Mouse (Mus musculus) frontal cortex, postnatal 14 days (tissue): Measurements from ENCODE around the gene Slc22a12.

ENCODE experiments used
- DNase-seq, 2 experiments: peaks; one replicate each; pipeline ENCODE4 v3.0.0; 2022; ENCODE audit warnings: low spot score in 2 of 2

The Slc22a12 gene

DNA sequence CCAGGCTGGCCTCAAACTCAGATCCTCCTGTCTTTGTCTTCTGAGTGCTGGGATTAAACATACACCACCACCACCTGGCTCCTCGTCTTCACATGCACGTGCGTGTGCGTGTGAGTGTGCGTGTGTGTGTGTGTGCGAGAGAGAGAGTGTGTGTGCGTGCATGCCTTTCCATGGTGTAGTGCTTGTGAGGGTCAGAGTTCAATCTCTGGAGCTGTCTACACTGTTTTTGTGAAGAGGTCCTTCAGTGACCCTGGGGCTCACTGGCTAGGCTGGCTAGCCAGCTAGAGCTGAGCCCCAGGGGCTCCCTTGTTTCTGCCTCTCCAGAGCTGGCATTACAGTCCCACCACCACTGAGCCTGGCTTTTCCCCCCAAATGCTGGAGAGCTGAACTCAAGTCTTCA is 1.3 kb downstream of the Slc22a12 start:
- DNase-seq: no peak

DNA sequence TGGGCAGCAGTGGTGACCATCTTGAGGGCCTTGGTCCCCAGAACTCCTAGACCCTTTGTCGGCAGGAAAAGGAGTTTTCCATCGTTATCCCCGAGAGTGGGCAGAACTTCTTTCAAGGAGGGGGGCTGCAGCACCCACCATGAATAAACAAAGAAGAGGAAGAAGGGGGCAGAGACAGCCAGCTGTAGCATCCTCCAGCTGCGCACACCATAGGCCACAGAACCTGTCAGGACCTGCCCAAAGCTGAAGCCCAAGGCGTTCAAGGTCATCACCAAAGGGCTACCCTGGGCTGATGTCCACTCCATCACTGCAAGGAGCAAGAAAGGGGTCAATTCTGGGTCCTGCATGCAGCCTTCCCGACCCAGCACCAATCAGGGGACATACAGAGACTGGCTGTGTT is 2.6 kb downstream of the Slc22a12 start:
- no peak for DNase-seq

GRCm38 (mm10) chr19:6539592-6539991 is 3.2 kb downstream of the Slc22a12 start:
- DNase-seq: no peak

DNA sequence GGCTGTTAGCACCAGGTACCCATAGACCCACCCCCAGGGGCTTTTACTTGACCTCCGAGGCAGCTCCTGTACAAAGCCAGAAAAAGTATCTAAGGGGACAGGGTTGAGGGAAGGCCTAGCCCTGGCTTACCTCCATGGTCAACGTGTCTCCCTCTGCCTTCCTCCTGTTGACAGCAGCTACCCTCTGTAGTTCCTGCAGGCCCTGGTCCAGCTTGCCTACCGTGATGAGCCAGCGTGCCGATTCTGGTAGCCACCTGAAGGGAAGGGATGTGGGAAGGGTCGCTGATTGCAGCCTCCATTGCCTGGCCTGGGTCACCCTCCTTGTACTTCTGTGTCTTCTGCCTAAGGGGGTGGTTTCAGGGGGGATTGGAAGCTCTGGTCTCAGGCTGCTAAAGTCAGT is 4.3 kb downstream of the Slc22a12 start:
- no peak for DNase-seq

DNA sequence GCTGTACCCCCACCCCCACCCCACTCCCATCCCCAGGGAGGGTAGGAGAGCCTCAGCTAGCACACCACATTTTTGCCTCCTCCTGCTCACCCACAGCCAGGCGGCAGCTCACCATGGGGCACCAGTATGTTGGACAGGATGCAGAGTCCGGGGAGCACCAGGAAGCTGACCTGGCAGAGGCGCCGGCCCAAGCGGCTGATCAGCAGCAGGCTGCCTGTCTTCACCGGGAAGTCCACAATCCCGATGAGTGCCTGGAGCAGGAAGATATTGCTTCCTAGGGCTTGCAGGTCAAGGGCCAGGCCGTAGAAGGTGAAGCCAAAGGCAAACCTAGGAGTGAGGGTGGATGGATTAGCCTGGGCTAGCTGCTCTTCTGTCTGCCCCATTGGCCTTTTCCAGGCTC is 5.3 kb downstream of the Slc22a12 start:
- DNase-seq: no peak

GRCm38 (mm10) chr19:6536696-6537095 is 6.1 kb downstream of the Slc22a12 start:
- DNase-seq: no peak

GRCm38 (mm10) chr19:6536201-6536600 is 6.6 kb downstream of the Slc22a12 start:
- no peak for DNase-seq

DNA sequence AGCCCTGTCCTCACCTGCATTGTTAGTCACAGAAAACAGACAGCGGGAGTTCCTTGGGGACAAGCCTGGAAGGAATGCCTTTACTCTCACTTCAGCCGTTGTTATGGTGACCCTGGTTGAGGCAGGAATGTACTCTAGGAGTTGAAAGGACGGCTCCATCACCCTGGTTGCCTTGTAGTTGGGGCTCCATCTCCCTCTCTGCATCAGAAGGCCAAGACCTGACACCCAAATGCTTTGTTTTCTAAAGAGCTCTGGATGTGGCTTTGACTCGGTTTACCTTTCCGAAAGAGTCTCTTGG is 8.8 kb downstream of the Slc22a12 start:
- DNase-seq: no peak

- DNase-seq: no peak
Observed at GRCm38 (mm10) chr19:6533290-6534117, 9.3 kb downstream of the Slc22a12 start.

- no peak for DNase-seq
Observed at GRCm38 (mm10) chr19:6532656-6533055, 10.2 kb downstream of the Slc22a12 start.

DNA sequence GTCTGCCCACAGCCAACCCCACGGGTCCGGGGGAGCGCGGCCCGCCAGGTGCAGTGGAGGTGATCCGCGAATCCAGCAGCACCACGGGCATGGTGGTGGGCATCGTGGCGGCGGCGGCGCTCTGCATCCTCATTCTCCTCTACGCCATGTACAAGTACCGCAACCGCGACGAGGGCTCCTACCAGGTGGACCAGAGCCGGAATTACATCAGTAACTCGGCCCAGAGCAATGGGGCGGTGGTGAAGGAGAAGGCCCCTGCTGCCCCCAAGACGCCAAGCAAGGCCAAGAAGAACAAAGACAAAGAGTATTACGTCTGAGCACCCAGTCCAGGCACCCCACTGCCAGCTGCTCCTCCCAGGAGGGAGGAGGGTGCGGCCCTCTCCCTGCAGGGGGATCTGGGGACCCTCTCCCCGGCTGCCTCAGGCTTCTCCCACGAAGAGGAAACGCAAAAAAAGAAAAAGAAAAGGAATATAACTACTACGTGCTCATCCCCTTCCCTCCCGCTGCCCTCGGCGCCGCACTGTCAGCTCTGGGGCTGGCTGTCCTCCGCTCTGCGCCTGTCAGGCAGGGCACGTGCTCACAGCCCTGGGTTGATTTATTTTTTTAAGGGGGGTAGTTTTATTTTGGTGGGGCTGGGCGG is 10.9 kb downstream of the Slc22a12 start:
- DNase-seq: no peak

GRCm38 (mm10) chr19:6531011-6531631 is 11.7 kb downstream of the Slc22a12 start:
- DNase-seq: no peak

GRCm38 (mm10) chr19:6530359-6530758 is 12.5 kb downstream of the Slc22a12 start:
- no peak for DNase-seq

DNA sequence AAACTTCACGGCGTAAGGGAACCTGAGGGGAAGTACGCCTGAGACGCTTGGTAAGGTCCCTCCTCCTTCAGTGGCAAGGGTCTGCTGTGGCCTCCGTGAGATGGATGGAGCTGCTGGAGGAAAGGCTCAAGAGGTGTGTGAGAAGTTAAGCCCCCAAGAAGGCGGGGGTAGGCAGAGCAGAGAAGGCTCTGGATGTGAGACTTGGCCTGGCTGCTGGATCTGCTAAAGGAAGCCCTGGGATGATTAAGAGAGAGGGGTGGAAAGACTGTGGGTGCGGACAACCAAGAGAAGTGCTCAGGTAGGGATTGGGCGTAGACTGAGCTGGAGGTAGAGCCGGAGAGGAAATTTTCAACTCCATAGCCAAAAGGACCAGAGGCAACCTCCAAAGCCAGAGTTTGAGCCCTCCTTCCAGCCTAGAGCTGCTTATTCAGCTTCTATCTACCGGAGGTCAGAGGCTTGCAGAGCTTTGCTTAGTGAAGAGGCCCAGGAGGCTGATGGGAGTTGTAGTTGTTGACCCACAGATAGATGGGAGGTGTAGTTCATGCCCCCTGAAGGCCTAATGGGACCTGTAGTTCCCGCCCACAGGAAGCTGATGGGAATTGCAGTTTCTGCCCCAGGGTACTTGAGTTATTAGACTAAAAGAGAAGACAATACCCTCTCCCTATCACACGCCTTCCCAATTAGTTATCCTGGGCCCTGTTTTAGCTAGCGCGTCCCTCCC is 13.4 kb downstream of the Slc22a12 start:
- DNase-seq: no peak

GRCm38 (mm10) chr19:6527839-6528531 is 14.8 kb downstream of the Slc22a12 start:
- DNase-seq: no peak

- DNase-seq: no peak
Observed at GRCm38 (mm10) chr19:6527439-6527838, 15.4 kb downstream of the Slc22a12 start.

- no peak for DNase-seq
Observed at GRCm38 (mm10) chr19:6526010-6526409, 16.8 kb downstream of the Slc22a12 start.

GRCm38 (mm10) chr19:6525023-6525422 is 17.8 kb downstream of the Slc22a12 start:
- no peak for DNase-seq

GRCm38 (mm10) chr19:6522289-6522688 is 20.5 kb downstream of the Slc22a12 start:
- DNase-seq: no peak

DNA sequence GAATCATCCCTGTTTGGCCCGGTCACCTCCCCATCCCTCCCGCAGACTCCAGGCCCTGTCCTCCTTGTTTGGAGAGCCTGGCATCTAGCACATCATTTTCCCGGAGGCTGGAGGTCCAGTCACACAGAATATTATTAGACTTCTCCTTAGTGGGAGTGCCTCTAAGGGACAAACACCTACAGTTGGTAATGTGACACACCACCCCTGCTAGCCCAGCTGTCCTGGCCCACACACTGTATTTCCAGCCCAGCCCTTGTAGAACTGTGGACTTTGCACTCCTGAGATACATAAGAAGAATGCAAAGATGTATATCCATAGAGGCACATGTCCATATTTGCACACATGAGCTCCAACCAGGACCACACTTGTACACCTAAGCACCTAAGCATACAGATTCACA is 21.2 kb downstream of the Slc22a12 start:
- DNase-seq: no peak

DNA sequence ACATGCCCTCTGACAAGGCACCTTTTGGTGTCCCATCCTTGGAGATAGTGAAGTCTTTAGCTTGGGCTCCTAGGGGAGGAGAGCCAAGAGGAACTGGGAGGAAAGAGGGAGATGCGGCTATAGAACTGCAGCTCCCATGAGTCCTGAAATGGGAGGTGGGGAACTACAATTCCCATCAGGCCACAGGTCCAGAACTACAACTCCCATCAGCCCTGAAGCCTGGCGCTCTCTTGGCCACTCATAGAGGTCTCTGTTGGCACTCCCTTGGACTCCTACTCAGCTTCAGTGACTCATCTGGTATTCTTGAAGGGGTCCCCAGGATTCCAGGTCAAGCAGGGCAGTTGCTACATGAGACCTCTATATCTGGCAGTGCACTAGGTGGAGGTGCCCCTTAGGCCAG is 23.3 kb downstream of the Slc22a12 start:
- DNase-seq: no peak

DNA sequence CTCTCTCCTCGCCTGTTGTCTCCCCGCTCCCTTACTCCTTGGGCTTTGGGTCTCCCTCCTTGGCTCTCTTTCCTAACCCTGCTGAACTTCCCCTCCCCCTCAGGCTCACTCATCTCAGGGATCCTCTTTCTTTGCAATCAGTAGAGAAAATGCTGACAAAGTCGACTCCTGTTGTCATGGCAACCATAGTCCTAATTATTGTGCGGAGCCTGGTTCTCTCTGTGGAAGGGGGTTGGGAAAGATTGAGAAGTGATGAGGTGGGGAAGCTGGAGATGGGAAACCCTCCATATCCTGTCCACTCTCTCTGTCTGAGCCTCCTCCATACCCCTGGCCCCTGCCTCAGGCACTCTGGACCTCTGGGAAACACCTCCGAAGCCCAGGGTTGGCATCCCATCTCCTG is 24.2 kb downstream of the Slc22a12 start:
- DNase-seq: no peak
